Mouse (Mus musculus): ENCODE measurements at regions not wholly inside any gene's neighbourhood (a gene's known extent, or its start where the extent isn't known, plus 50 kb on each side); places are given as distances from the start of the nearest gene placed in this dataset.

- TF ChIP-seq CTCF (IDR thresholded peaks at IDR 0.05), result no peak
- no peak for TF ChIP-seq POLR2A (IDR thresholded peaks at IDR 0.05; ENCODE audit: insufficient read depth, low read depth, low read length)
- TF ChIP-seq EP300 (IDR thresholded peaks at IDR 0.05; ENCODE audit: insufficient read depth, low read depth, low read length), result no peak
These were observed 857.4 kb downstream of the Stpg2 start for GRCm38 (mm10) chr3:140062880-140063279.
